Mouse (Mus musculus): ENCODE data around the gene Rps28. TPM values are rescaled to one million over a fixed set of nuclear protein-coding genes. Genes with fewer than 3 reads are reported as not detected.
"Not testable (repeated sequence)": the region's sequence is repeated elsewhere in the genome, so short reads cannot be mapped to it uniquely, and the experiment has no call there.

Rps28 gene
- 844 and 888 TPM in 2 replicates for polyA plus RNA-seq (2012; rRNA removed)

GRCm38 (mm10) chr17:33824084-33824996 is at the start of gene Rps28, which contains the start of gene Ndufa7:
Rps28 (minus strand) TSS chr17:33824562.
Ndufa7 (plus strand) TSS chr17:33824572.
- DNase-seq (ENCODE audit: low read depth, low spot score), result peak; percentile 76
- WGBS, result under 1% methylated on average over 51 of the region's 51 CpGs

- DNase-seq (ENCODE audit: low read depth, low spot score), result not testable (repeated sequence)
- 90% methylated on average over 5 of the region's 12 CpGs for WGBS
Observed at GRCm38 (mm10) chr17:33873537-33873936, 49.2 kb upstream of the Rps28 start, which contains the start of gene Gm7029. Gm7029 (plus strand) TSS chr17:33873837.

DNA sequence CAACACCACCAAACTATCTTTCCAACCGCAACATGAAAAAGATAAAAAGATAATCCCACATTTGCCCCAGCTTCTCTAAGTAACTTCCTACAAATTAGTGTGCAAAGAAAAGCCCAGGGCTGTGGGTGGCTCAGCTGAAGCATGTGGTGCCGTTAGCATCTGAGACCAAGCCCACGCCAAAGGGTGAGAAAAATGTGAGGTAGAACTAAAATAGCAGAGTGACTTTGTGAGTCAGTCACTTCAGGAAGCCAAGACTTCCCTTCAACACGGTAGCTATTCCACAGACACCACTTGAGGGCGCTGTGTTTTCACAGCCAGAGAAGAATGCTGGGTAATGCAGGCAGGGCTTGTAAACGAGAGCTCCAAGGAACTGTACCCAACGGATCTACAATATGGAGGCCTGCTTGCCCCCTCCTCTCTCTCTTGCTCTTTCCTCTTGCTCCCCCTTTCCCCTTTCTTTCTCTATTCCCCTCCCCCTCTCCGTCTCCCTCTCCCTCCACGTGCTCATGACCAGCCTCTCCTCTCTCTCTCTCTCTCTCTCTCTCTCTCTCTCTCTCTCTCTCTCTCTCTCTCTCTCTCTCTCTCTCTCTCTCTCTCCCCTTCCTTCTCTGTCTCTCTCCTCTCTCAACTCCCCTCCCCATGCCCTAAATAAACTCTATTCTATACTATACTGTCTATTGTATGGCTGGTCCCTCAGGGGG is 41.1 kb upstream of the Rps28 start:
- DNase-seq (ENCODE audit: low read depth, low spot score), result no peak
- WGBS, result 30% methylated on average over 9 of the region's 9 CpGs

DNA sequence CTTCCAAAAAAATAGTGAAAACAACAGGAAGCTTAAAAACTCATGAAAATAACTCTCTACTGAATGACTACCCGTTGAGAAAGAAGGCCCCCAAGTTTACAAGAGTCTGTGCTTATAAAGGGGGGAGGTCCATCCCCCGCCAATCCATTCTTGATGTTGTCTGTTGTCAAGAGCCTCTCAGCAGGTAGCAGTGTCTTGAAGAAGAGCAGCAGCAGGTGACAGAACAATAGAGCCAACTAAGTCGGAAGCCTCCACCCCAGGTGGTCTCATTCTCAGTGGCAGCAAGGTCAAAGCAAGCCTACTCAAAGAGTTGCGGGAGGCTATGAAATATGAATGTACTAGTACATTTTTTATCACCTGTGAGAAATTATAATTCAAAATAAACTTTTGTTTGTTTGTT is 33.5 kb upstream of the Rps28 start:
- DNase-seq (ENCODE audit: low read depth, low spot score), result no peak
- WGBS, result 88% methylated on average over 4 of the region's 4 CpGs

DNA sequence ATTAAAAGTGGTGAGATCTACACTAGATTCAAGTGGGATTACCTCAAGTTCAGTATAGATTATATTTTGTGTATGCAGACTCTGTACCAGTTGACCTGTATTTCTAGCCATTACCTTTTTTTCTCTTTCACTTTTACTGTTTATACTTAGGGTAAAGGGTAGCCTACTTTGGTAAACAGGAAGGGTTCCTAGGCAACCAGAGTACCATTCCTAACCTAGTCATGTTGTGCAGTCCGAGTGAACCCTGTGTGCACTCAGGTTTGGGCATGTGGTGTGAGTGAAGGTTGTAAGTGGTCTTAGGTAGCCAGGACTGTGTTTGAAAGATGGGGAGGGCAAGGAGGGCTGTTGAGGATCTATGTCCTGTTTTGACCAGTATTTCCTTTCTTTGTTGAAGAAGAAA is 27.0 kb upstream of the Rps28 start:
- no peak for DNase-seq (ENCODE audit: low read depth, low spot score)
- 9% methylated on average over 1 of the region's 1 CpGs for WGBS

DNA sequence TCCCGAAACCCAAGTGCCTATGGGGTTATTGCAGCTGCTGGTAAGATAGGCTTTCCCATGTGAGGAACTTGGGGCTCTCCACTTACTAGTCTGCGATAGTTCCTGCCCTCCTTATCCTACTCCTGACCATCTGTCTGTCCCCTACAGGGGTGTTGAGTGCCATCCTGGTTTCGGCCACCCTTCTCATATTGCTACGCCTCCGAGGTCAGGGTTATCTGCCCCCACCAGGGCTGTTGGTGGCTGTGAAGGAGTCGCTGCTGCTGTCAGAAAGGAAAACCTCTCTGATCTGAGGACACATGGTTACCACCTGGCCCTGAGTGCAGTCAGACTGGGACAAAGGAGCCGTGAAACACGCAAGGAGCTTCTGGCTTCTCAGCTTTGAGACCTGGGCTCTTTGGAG is 23.8 kb upstream of the Rps28 start:
- no peak for DNase-seq (ENCODE audit: low read depth, low spot score)
- WGBS, result 93% methylated on average over 8 of the region's 8 CpGs

DNA sequence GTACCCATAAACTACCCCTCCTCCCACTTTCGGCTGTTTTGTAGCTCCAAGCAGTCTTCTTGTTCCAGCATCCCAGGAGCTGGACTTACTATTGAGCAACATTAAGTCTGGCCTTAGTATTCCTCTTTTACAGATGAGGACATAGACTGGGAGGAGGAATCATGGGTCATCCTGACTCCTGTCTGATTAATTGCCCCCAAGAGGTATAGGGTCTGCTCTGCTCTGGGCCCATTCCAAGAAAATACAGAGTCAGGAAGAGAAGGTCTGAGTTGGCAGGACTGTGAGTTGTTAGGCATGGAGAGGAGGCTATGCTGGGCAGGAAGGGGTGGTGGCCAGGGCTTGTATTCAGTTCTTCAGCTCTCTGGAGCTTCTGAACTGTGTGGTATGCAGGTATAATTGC is 19.8 kb upstream of the Rps28 start:
- no peak for DNase-seq (ENCODE audit: low read depth, low spot score)
- 26% methylated on average over 1 of the region's 1 CpGs for WGBS

- under 1% methylated on average over 45 of the region's 45 CpGs for WGBS
- DNase-seq (ENCODE audit: low read depth, low spot score), result peak; percentile 83
Observed at GRCm38 (mm10) chr17:33842966-33843795, 18.8 kb upstream of the Rps28 start, which contains the start of gene Cd320. Cd320 (plus strand) TSS chr17:33843091.

DNA sequence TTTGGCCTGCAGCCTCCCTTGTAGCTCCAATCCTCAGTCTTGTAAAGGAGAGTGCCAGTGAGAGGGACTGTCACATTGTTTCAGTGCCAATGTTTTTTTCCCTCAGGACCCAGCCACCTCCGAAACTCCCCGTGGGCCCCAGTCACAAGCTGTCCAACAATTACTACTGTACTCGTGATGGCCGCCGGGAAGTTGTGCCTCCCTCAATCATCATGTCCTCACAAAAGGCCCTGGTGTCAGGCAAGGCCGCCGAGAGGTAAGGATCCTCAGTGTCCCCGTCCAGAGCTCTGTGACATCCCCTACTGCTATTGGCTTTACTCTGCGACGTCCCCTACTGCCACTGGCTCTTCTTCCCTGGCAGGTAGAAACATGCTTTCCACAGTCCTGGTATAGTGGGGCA is 5.2 kb upstream of the Rps28 start:
- 54% methylated on average over 10 of the region's 10 CpGs for WGBS

DNA sequence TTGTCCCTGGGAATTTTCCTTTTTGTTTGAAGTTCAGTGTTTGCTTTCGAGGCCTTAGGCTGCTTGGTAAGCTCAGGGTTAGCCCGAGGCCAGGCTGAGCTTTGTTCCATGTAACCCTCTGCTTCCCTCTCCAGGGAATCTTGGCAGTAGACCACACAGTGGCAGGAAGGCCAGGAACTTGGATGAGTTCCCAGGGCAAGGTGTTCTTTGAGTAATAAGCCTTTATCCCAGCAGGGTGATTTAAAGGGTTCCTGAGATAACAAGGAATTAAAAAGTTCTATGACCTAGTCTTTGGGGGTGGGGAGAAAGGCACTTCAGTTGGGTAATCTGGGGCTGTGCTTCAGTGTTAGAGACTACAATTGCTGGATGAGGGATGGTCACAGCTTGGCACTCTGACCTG is 4.5 kb upstream of the Rps28 start:
- DNase-seq (ENCODE audit: low read depth, low spot score), result peak; percentile 92
- WGBS, result 15% methylated on average over 2 of the region's 2 CpGs

More for the DNA sequence above, 5.2 kb upstream of the Rps28 start:
- DNase-seq (ENCODE audit: low read depth, low spot score), result no peak

- no peak for DNase-seq (ENCODE audit: low read depth, low spot score)
- WGBS, result 0% methylated on average over 3 of the region's 3 CpGs
Observed at GRCm38 (mm10) chr17:33826850-33827249, 2.5 kb upstream of the Rps28 start.

DNA sequence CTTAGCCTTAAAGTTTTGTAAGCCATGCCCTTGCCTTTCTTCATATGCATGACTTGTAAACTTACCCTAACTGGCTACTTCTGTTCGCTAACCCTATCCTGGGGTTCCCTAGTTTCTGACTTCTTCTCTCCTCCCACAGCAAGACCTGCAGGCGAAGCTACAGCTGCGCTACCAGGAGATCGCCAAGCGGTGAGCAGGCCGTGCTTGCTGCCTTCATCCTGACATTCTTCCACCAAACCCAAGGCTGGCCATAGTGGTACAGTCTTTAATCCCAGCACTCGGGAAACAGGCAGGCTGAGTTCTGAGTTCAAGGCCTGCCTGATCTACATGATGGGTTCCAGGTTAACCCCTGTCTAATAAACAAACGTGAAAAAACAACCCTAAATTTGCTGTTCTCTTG is 1.1 kb upstream of the Rps28 start:
- 65% methylated on average over 8 of the region's 8 CpGs for WGBS
- DNase-seq (ENCODE audit: low read depth, low spot score), result no peak

GRCm38 (mm10) chr17:33824997-33825330 is 602 bp upstream of the Rps28 start:
- WGBS, result 2% methylated on average over 6 of the region's 6 CpGs

GRCm38 (mm10) chr17:33823171-33823570 is 1.2 kb downstream of the Rps28 start:
- 51% methylated on average over 8 of the region's 8 CpGs for whole genome bisulfite sequencing

More at GRCm38 (mm10) chr17:33824997-33825330, 602 bp upstream of the Rps28 start:
- DNase-seq (ENCODE audit: low read depth, low spot score), result not testable (repeated sequence)

DNA sequence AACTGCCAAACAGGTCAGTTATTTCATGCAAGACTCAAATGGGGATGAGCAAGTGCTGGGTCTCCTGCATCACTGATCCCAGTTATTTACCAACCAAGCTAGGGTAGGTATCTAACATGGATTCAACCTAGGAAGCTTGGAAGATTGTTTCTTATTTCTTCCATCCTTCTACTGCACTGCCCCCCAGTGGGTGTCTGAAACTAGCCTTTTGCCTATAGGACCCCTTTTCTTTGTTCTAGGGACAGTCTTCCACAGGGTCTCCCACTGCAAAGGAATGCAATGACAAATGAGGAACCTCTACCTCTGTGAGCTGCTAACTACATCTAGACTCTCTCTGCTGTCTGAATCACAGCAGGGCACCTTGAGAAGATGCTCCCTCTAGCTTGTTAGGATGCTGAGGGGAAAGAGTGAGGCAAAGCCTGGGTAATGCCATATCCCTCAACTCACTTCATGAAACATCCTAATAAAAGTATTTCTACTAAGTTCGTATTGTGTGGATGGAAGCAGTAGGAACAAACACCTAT is 1.9 kb downstream of the Rps28 start:
- no peak for DNase-seq (ENCODE audit: low read depth, low spot score)
- WGBS, result 62% methylated on average over 1 of the region's 1 CpGs

More at GRCm38 (mm10) chr17:33823171-33823570, 1.2 kb downstream of the Rps28 start:
- not testable (repeated sequence) for DNase-seq (ENCODE audit: low read depth, low spot score)

GRCm38 (mm10) chr17:33817969-33818643 is 6.3 kb downstream of the Rps28 start:
- WGBS, result 27% methylated on average over 33 of the region's 33 CpGs
- DNase-seq (ENCODE audit: low read depth, low spot score), result no peak

- peak; percentile 70 for DNase-seq (ENCODE audit: low read depth, low spot score)
- under 1% methylated on average over 89 of the region's 89 CpGs for WGBS
Observed at GRCm38 (mm10) chr17:33817184-33817968, 7.0 kb downstream of the Rps28 start.

DNA sequence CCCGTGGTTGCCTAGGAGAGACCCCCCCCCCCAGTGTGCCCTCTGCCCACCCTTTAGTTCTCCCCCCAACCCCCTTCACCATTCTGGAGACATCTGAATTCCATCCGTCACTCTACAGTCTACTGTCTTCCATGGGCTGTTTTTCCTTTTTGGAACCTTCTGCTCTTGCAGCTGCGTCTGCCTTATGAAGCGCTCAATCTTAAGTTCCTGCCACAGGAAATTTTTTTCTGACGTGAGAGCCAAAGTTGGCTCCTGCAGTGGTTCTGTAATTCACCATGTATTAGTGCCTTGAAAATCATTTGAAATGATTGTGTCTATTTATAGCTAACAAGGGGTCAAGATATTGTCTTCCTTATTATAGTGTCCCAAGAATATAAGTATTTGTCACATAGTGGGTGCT is 7.8 kb downstream of the Rps28 start:
- DNase-seq (ENCODE audit: low read depth, low spot score), result no peak
- WGBS, result 72% methylated on average over 5 of the region's 5 CpGs
